Mouse (Mus musculus): ENCODE results near the gene Sfrp2. TPM values are rescaled to one million over a fixed set of nuclear protein-coding genes. Genes with fewer than 3 reads are reported as not detected.

Gene Sfrp2
- total and polyA plus RNA-seq, 3 experiments = not detected

DNA sequence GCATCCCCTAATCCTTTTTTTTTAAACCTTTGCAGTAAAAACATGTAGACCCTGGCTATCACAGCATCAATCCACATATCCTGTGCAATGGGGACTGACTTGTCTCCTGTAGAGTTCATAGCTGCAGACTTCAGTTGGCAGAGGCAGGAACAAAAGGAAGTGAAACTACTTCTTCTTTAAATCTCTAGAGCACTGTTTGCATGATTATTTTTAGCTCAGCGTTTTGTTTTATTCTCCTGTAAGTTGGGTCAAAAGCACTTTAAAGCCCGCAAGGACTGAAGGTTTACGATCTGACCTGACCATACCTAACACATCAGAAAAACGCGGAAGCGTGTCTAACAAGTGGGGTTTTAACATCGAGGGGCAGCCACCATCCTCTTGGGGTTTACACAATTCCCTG lies 45.9 kb downstream of the Sfrp2 start:
- no peaks in the 10 kb centered on the region for H3K4me1 ChIP-seq (ENCODE audit: control insufficient read depth in 1 of 2, insufficient read depth in 2 of 2, low read length in 2 of 2)
- no peak overlapping the region for H3K4me3 ChIP-seq (ENCODE audit: control insufficient read depth in 1 of 2, insufficient read depth in 1 of 2, low read depth in 2 of 2, low read length in 2 of 2)
- no peak for DNase-seq (ENCODE audit: low read depth, low spot score)
- H3K36me3 ChIP-seq (ENCODE audit: control insufficient read depth in 1 of 2, insufficient read depth in 2 of 2, low read length in 2 of 2) = no peaks in the 10 kb centered on the region
- H3K27me3 ChIP-seq (ENCODE audit: control insufficient read depth in 1 of 2, insufficient read depth in 2 of 2, low read length in 2 of 2) = no peaks in the 10 kb centered on the region; a peak in 1 of 4 replicates
- no peaks in the 10 kb centered on the region for H3K9me3 ChIP-seq (replicated peaks; ENCODE audit: insufficient read depth, low read length)
- no peak for TF ChIP-seq USF2 (IDR thresholded peaks at IDR 0.05; ENCODE audit: borderline replicate concordance in 1 of 2, insufficient read depth in 1 of 2, low read depth in 1 of 2, low read length in 2 of 2)
- no peak for TF ChIP-seq MAZ (IDR thresholded peaks at IDR 0.05; ENCODE audit: low read depth, low read length)
- no peak for TF ChIP-seq MYB (IDR thresholded peaks at IDR 0.05; ENCODE audit: low read depth, low read length)
- TF ChIP-seq MAX (IDR thresholded peaks at IDR 0.05; ENCODE audit: low read length) = no peak
- no peak for TF ChIP-seq HCFC1 (IDR thresholded peaks at IDR 0.05; ENCODE audit: low read depth, low read length)
- TF ChIP-seq ZMIZ1 (IDR thresholded peaks at IDR 0.05; ENCODE audit: low read depth, low read length) = no peak
- TF ChIP-seq USF1 (IDR thresholded peaks at IDR 0.05; ENCODE audit: low read depth, low read length) = no peak
- no peak overlapping the region for H3K27ac ChIP-seq (ENCODE audit: control insufficient read depth, low read depth, low read length)
- no peak overlapping the region for H3K9ac ChIP-seq (ENCODE audit: control insufficient read depth, low read depth, low read length, poor library complexity, severe bottlenecking)
- H3K79me2 ChIP-seq (ENCODE audit: control insufficient read depth, insufficient read depth, low read length, poor library complexity) = no peaks in the 10 kb centered on the region

DNA sequence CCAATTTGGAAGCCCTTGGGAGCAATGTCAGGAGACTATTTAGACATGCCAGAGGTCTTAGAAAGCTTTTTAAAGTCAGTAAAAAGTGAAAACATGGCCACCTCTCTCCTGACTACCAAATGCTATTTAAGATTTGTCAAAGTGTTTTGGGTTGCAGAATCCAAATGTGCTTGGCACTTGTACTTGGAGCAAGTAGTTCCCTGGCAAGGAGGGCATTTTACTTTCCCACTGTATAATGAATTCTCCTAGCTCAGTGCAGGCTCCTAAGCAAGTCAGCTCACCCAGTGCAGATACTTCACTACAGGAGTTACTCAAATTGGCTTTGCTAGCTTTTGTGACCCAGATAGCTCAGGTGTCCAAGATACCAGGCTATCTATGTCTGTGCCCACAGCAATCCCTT lies 46.7 kb downstream of the Sfrp2 start:
- DNase-seq (ENCODE audit: low read depth, low spot score) = no peak
- H3K9me3 ChIP-seq (replicated peaks; ENCODE audit: insufficient read depth, low read length) = no peaks in the 10 kb centered on the region
- no peaks in the 10 kb centered on the region for H3K36me3 ChIP-seq (ENCODE audit: control insufficient read depth in 1 of 2, insufficient read depth in 2 of 2, low read length in 2 of 2)
- no peak overlapping the region for H3K4me3 ChIP-seq (ENCODE audit: control insufficient read depth in 1 of 2, insufficient read depth in 1 of 2, low read depth in 2 of 2, low read length in 2 of 2)
- H3K27ac ChIP-seq (ENCODE audit: control insufficient read depth, low read depth, low read length) = no peak overlapping the region
- no peaks in the 10 kb centered on the region for H3K27me3 ChIP-seq (ENCODE audit: control insufficient read depth in 1 of 2, insufficient read depth in 2 of 2, low read length in 2 of 2)
- no peaks in the 10 kb centered on the region for H3K4me1 ChIP-seq (ENCODE audit: control insufficient read depth in 1 of 2, insufficient read depth in 2 of 2, low read length in 2 of 2)
- no peaks in the 10 kb centered on the region for H3K79me2 ChIP-seq (ENCODE audit: control insufficient read depth, insufficient read depth, low read length, poor library complexity)
- TF ChIP-seq ELF1 (IDR thresholded peaks at IDR 0.05; ENCODE audit: low read depth, low read length) = no peak
- TF ChIP-seq JUND (IDR thresholded peaks at IDR 0.05; ENCODE audit: low read depth, low read length) = no peak
- TF ChIP-seq ZC3H11A (IDR thresholded peaks at IDR 0.05; ENCODE audit: low read depth, low read length) = no peak
- TF ChIP-seq MAFK (IDR thresholded peaks at IDR 0.05; ENCODE audit: borderline replicate concordance, low read depth, low read length) = no peak
- TF ChIP-seq MXI1 (IDR thresholded peaks at IDR 0.05; ENCODE audit: low read depth, low read length) = no peak
- no peak for TF ChIP-seq CTCF (IDR thresholded peaks at IDR 0.05 in 2 of 3, conservative IDR thresholded peaks at IDR 0.05 in 1 of 3; ENCODE audit: control insufficient read depth in 1 of 3, insufficient read depth in 1 of 3, low read depth in 2 of 3, low read length in 3 of 3, poor library complexity in 1 of 3, severe bottlenecking in 1 of 3)
- TF ChIP-seq SIN3A (IDR thresholded peaks at IDR 0.05; ENCODE audit: low read length) = no peak
- TF ChIP-seq E2F4 (IDR thresholded peaks at IDR 0.05; ENCODE audit: borderline replicate concordance, low read depth, low read length) = no peak
- TF ChIP-seq TAL1 (IDR thresholded peaks at IDR 0.05; ENCODE audit: low read length) = no peak
- TF ChIP-seq GABPA (IDR thresholded peaks at IDR 0.05; ENCODE audit: low read depth, low read length) = no peak
- TF ChIP-seq UBTF (IDR thresholded peaks at IDR 0.05; ENCODE audit: borderline replicate concordance, insufficient read depth, low read depth, low read length) = no peak
- no peak for TF ChIP-seq ZMIZ1 (IDR thresholded peaks at IDR 0.05; ENCODE audit: low read depth, low read length)
- no peak for TF ChIP-seq SMC3 (IDR thresholded peaks at IDR 0.05; ENCODE audit: low read depth, low read length)
- no peak for TF ChIP-seq NELFE (IDR thresholded peaks at IDR 0.05; ENCODE audit: low read depth, low read length)
- no peak for TF ChIP-seq POLR2A (IDR thresholded peaks at IDR 0.05; ENCODE audit: control insufficient read depth in 1 of 2, insufficient read depth in 1 of 2, low read depth in 1 of 2, low read length in 2 of 2, poor library complexity in 1 of 2)
- TF ChIP-seq HCFC1 (IDR thresholded peaks at IDR 0.05; ENCODE audit: low read depth, low read length) = no peak
- no peak overlapping the region for H3K9ac ChIP-seq (ENCODE audit: control insufficient read depth, low read depth, low read length, poor library complexity, severe bottlenecking)
